Mouse (Mus musculus) left cerebral cortex, postnatal 14 days (tissue): ENCODE measurements around the gene Sgf29. TPM values are rescaled to one million over a fixed set of nuclear protein-coding genes. Genes with fewer than 3 reads are reported as not detected.

Experiments used
- DNase-seq, 2 experiments: peaks; one replicate each; pipeline ENCODE4 v3.0.0; 2021 to 2022; ENCODE audit warnings: low spot score in 2 of 2, mixed read lengths in 1 of 2
- intact Hi-C: fragments of 180-260 bp; cut with DNase I; formaldehyde crosslinking; loops from one replicate; pipeline ENCODE4 v1.15.1; 2025
- total RNA-seq, 2 experiments: library from RNA; stranded (reverse); gene quantifications; 2 replicates each; pipeline ENCODE4 v1.2.3; 2021

The Sgf29 gene
- total RNA-seq, 2 experiments from 2014 or later = 32.0 to 33.8 TPM

DNA sequence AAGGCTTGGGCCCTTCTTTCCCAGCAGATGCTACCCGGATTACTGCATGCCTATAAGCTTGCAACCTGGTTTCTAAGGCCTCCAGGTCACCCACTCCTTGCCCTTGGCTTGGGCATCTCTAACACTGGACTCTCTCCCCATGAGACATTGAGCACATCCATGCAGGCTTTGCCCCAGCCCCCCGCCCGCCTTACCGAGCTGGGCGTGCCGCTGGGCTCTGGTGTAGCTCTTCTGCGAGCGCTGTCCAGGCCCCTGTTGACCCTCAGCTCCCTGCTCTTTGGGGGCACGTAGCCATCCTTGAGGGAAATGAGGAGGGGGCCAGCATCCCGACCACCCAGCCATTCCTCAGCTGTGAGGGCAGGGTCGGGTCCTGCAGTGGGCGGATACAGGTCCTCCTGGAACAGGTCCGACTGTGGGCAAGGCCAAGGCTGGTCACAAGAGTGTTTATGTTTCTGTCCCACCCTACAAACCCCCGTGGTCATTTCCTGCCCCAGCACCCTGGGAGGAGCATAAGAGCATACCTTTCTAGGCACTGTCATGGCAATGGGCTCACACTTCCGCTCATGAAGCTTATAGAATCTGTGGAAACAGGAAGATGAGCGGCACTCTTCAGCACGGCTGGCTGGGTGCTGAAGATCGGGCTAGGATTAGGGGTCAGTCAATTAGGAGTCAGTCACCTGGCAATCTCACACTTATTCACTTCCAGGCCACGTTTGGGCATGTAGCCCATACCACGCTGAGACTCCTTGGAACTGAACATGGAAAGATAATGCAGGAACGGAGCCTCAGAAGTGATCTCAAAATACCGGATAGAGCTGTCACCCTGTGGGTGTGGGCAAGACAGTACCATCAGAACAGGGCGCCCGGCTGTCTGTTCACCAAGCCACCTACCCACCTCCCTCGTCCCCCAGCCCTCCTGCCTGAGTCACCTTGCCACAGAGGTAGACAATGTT, 51.2 kb downstream of the Sgf29 start:
- intact Hi-C loops = loop anchor here (5.0 kb wide), 2 partner anchors 62 to 77 kb away; partner anchors contain the start of gene Ypel3
- DNase-seq = no peak

DNA sequence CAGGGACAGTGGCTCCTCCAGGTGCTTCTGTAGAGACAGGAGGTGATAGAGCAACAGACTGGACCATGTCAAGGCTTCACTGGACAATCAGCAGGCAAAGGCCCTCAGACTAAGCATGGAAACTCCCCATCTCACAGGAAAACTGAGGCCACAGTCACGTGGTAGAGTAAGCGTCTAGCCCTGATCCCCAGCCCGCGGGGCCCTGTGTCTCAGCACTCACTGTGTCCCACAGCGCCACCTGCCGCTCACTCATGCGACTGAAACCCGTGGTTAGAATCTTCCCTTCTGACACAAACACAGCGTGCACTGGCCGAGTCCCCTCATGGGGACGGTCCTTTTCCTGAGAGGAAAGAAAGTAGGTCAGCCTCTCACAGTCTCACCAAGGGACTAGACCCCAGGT, 52.0 kb downstream of the Sgf29 start:
- intact Hi-C loops = loop anchor here (5.0 kb wide), 2 partner anchors 61 to 76 kb away; partner anchors contain the start of gene Ypel3
- DNase-seq = peak; percentile 95 to 96

DNA sequence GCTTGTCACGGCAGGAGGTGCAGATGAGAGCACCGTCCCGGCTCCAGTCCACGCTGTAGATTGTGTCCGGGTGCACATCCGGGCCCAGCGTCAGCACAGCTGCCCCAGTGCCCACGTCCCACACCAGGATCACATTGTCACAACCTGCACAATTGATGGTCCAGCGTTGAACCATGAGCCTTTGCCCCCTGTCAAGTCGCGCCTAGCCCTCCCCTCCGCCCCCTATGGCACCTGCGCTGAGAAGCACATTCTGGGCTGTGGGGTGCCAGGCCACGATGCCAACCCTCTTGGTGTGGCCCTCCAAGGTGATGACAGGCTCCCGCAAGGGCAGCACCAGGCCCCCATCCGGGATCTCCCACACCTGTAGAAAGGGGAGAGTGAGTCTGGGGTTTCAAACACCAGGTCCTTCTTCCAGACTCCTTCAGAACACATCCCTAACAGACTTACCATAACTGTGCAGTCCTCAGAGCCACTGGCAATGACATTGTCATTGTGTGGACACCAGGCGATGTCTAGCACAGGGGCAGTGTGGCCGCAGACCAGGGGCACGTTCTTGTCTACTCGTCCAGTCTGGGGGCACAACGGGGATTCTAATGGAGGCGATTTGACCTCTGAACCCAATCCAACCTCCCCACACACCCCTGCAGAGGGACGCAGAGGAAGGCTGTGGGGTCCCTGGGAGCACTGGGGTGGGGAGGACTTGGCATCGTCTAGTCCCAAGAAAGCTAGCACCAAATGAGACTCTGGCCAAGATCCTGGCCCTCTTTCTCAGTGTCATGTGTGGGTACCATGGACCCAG, 52.6 kb downstream of the Sgf29 start:
- no peak for DNase-seq
- intact Hi-C loops = loop anchor here (5.0 kb wide), 2 partner anchors 61 to 76 kb away; partner anchors contain the start of gene Ypel3

DNA sequence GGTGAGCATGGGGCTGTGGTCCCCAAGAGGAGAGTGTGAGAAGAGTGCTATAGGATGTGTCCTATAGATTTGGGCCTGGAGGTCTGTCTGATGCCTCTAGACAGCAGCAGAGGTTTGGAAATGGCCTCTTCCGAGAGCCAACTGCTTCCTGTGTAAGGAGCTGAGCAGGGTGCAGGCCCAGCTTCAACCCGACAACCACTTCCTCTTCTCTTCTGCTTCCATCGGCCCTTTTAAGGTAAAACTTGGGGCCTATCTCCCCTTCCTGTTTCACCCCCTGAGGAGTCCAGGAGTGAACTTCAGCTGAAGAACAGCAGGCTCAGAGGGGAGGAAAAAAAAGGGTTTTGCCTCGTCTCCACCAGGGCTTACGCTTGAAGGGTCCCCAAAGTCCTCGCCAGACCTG, 53.2 kb downstream of the Sgf29 start:
- DNase-seq = no peak
- intact Hi-C loops = loop anchor here (5.0 kb wide), 2 partner anchors 60 to 75 kb away; partner anchors contain the start of gene Ypel3

DNA sequence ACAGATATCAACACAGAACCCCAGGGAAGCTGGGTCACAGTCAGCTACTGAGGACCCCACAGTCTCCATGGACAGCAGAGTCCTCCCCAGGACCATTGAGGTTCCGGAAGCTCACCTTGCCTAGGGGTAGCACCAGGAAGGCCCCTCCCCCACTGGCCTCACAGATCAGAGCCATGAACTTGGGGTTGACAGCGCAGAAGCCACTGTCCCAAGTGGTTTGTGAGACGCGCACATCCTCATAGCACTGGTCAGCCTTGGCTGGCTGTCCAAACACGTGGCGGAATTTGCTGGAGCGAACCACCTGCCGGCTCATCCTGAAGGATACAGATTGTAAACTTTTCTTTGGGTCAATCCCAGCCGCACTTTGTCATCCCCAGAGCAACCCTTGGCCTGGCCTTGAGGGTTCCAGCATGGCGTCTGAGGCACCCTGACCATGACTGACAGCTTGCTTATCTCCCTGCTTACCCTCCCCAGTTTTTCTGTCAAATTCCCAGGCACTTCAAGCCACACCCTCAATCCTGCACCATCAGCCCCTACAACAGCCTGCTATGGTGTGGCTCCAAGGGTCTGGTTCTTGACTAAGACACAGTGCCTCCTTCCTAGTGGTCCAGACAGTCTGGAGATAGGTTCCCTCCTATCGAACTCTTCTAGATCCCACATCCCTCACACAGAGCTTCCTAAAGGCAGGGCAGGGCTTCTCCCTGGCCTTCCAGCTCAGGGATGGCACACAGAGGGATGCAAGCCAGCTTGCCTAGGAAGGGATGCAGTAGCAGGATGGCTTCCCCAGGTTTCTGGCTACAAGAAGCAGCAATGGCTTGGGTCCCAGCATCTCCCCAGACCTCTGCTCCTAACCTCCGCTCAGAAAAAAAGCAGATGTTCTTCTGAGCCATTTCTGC, 54.0 kb downstream of the Sgf29 start:
- intact Hi-C loops = loop anchor here (5.0 kb wide), 2 partner anchors 59 to 74 kb away; partner anchors contain the start of gene Ypel3
- DNase-seq = no peak

DNA sequence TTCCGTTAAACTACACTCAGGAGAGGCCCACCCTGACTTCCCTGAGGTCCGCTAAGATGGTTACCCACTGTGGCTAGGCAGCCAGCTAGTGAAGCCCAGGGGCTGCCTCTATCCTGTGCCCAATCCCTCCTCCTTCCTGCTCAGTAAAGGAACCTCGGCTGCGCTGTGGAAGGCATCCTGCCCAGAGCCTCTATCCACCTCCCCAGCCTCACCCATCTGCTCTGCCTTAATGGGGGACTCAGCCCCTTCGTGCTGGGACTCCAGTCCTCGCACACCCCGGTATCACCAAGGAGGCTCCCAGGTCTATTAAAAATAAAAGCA, 54.6 kb downstream of the Sgf29 start:
- intact Hi-C loops = loop anchor here (1.0 to 5.0 kb wide), 3 partner anchors 59 to 95 kb away; partner anchors contain the start of gene Ypel3
- no peak for DNase-seq

DNA sequence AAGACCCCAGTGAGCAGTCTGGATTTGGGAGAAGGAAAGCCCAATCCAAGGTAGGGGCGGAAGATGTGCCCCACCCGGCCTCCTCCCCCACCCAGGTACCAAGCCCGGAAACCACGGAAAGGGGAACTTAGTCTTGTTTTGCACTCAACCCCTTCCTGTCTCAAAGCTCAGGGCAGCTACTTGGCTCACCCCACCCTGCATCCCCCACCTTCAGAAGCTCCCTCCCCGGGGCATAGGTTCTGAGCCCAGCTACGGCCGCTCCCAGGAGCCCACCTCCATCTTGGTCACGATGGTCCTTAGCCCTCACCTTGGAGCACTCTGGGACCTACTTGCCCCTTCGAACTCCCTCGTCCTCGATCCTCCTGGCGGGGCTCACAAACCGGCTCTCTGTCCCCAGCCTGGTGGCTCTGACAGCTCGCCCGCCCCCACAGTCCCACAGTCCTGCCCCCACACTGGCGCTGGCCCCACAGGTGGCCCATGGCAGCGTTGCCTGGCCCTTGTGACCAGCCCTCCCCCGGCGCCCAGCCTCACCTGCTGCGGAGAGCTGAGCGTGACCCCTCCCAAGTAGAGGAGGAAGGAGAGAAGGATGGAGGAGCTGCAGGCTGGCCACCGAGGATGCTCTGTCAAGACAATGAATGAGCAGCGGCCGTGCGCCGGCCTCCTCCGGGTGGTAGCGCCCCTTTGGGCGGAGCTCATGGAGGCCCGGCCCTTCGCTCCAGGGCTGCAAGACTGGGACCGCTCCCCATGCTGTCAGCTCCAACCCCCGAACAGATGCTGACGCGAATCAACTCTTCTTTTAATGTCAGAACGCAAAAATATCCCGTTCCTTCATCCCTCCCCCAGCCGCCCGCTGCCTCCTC, 55.2 kb downstream of the Sgf29 start:
- intact Hi-C loops = loop anchor here (1.0 to 5.0 kb wide), 3 partner anchors 58 to 94 kb away; partner anchors contain the start of gene Ypel3
- DNase-seq = peak; percentile 92

DNA sequence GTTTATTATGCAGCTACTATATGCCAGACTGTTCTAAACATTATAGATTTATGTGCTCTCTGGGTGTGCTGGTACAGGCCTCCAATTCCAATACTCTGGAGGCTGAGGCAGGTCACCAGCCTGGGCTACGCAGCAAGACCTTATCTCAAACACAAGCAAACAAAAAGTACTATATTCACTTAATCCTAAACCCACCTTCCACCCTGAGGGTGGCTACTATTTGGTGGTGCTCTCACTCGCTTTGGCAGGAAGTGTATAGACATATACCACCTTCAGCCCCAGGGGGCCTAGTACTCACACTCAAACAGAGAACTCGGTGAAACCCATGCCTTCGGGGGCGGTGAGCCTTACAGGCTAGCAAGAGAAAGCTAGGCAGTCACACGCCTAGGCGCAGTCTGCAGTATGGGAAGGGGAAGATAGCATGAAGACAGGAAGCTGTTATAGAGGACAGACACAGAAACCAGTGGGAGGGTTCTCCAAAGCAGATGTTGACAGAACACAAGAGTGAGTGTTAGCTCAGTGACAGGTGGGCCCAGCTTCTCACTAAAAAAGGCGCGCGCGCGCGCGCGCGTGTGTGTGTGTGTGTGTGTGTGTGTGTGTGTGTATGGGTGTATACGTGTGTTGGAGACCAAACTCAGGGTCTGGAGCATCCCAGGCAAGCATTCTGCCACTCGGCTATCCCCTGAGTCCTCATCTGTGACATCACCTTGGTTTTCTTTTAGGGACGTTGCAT, 58.5 kb downstream of the Sgf29 start, which contains the start of gene Coro1a:
Coro1a (minus strand) TSS at position 346 of the 733 bp plus-strand sequence.
- intact Hi-C loops = no loop called here

DNA sequence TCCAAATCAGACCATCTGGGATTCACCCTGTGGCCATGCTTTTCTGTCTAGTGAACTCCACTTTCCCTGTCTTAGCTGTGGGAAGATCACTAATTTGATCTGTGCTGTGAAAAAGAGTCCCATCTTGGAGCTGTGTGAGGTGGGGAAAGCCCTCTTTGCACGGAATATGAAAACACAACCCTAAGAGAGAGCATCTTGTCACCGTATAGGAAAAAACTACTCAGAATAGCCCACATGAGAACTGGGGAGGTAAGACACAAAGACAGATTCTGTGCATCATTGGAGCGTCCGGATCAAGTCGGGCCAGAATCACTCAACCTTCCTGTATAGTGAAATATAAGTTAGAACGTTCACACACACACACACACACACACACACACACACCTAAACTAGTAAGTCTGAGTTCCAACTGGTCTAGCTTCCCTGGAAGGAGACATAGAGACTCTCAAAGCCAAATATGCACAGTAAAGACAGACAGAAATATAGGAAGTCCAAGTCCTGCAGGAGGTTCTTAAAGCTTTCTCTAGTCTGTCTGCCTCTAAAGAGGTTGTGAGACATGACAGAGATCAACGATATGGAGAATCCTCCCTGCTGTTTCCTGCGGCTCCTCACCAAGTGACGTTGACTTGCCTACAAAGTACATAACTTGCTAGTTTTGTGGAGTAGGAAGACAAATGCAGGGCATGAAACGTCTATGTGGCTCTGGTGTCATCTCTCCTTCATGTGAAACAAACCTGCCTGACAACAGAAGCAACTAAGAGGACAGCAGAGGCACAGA, 59.3 kb downstream of the Sgf29 start:
- intact Hi-C loops = no loop called here
- DNase-seq = no peak

More for the DNA sequence above, 58.5 kb downstream of the Sgf29 start, which contains the start of gene Coro1a:
- no peak for DNase-seq

DNA sequence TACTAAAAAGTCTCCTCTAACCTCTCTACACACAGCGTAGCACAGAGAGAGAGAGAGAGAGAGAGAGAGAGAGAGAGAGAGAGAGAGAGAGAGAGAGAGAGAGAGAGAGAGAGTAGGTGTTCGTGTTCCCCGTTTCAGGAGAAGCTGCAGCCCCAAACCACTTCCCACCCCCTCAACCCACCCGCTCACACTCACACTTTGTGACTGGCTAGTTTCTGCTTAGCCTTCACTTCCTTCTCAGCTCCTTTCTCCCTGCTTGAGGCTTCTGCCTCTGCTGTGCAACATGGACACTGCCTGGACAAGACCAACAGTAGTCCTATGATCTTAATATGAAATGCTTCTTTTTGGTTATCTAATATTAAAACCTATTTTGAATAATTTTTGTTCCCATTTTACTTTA, 61.2 kb downstream of the Sgf29 start:
- intact Hi-C loops = no loop called here
- DNase-seq = no peak

DNA sequence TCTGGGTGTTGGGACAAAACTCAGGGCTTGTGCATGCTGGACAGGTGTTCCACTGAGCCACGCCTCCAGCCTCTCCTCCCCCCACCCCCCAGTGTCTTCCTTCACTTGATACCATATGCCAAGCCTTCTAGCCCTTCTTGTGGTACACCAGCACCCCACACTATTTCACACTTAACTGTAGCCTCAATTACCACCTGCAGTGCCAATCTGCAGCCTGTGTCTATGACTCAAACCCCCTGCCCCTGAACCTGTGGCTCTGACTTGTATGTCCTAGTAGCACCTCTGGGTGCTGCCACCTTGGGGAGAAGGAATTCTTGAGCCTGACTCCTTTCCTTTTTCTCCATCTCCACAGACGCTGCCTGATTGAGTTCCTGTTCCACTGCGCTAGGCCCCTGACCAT, 62.8 kb downstream of the Sgf29 start:
- intact Hi-C loops = no loop called here
- no peak for DNase-seq

DNA sequence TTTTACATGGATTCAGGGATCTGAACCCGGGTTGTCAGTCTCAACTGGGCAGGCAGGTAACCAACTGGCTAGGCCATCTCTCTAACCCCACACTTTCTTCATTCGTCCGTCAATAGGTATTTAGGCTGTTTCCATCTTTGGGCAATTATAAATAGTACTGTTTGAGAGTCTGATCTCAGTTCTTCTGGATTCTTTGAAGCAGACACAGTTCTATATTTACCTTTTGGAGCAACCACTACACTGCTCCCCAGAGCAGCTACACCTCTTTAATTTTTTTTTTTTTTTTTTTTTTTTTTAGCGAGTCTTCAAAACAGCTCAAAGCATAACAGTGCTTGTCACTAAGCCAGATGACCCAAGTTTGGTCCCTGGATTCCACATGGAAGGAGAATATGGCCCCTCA, 66.6 kb downstream of the Sgf29 start:
- intact Hi-C loops = no loop called here

DNA sequence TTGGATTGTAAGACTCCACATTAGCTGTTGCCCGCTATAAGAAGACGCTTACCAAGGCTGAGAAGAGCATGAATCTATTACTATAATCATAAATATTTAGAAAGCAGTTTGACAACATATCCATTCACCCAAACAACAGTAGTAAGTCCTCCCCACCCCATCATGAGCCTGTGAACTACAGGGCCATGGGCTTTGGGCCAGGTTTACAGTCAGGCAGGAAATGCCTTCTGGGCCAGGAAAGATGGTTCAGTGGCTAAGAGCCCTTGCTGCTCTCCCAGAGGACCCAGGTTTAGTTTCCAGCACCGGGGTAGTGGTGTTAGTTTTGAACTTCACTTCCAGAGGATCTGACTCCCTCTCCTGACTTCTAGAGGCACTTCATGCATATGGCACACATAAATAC, 68.5 kb downstream of the Sgf29 start:
- no peak for DNase-seq
- intact Hi-C loops = no loop called here

More for the DNA sequence above, 66.6 kb downstream of the Sgf29 start:
- no peak for DNase-seq

DNA sequence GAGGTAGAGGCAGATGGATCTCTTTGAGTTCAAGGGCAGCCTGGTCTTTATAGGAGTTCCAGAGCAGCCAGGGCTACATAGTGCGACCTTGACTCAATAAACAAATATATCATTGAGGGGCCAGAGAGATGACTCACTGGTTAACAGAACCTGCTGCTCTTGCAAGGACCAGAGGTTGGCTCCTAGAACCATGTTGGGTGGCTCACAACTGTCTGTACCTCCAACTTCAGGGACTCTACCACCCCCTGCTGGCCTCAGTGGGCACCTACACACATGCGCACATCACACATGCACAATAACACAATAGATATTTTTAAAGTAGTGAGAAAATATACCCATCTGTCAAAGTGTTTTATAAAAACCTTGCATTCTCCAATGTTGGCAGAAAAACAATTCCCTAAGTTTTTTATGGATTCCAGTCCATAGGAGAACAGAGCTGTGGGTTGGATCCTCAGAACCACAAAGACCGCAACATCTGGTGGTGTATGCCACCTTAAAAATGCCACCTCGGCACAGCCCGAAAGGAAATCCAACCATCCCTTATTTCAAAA, 69.8 kb downstream of the Sgf29 start:
- DNase-seq = no peak
- intact Hi-C loops = no loop called here

DNA sequence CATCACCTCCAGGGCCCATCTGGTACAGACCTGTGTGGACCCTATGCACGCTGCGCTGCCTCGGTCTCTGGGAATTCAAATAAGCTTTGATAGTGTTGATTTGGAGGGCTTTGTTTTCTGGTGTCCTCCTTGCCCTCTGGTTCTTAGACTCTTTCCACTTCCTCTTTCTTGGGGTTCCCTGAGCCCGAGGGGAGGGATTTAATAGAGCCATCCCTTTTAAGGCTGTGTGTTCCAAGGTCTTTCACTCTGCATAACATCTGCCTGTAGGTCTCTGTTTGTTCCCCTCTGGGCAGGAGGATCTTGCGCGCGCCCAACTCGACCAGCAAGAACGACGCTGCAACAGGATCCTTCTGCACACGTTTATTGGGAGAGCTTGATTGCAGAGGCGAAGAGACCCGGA, 72.5 kb downstream of the Sgf29 start:
- intact Hi-C loops = no loop called here
- DNase-seq = no peak
